Mouse (Mus musculus) adrenal gland, adult 2 months (tissue): Measurements from ENCODE around the gene Ppan. TPM values are rescaled to one million over a fixed set of nuclear protein-coding genes. Genes with fewer than 3 reads are reported as not detected.

Source experiments
- DNase-seq: peaks from one replicate; pipeline ENCODE4 v3.0.0; 2021
- long read RNA-seq: library from polyadenylated mRNA; stranded (forward); transcript quantifications from one replicate; pipeline ENCODE4 v2.0.0, GENCODE M21; 2021
- polyA plus RNA-seq: library from polyadenylated mRNA; depleted of rRNA; stranded (reverse); fragments of >200 nt; gene quantifications from 2 replicates; pipeline ENCODE4 v1.2.3, GENCODE M21; 2012; rRNA removed
- total RNA-seq, 2 experiments: library from RNA; stranded (reverse); gene quantifications; 2 replicates each; pipeline ENCODE4 v1.2.3; 2021

The Ppan gene
- total RNA-seq = 10 to 100 TPM; 27.6 to 44.4 TPM
- polyA plus RNA-seq = 128 and 140 TPM in 2 replicates
- long read RNA-seq, transcript Ppan-201 (11 exons, 1,670 nt) = major isoform, 15 of 22 reads
- long read RNA-seq, partial matches to known transcripts = 4 of 22 reads
- long read RNA-seq, other reads (novel, unspliced or antisense) = 2 of 22 reads

GRCm38 (mm10) chr9:20887704-20888385 is at the start of gene Ppan:
TSS of gene Ppan (plus strand) at chr9:20888175.
- DNase-seq = peak; percentile 96

GRCm38 (mm10) chr9:20838931-20839330 is 49.0 kb upstream of the Ppan start:
- DNase-seq = no peak

- DNase-seq = no peak
Observed at GRCm38 (mm10) chr9:20842211-20842610, 45.8 kb upstream of the Ppan start.

- DNase-seq = peak; percentile 35
Observed at GRCm38 (mm10) chr9:20842670-20843069, 45.3 kb upstream of the Ppan start.

- DNase-seq = no peak
Observed at GRCm38 (mm10) chr9:20850179-20850578, 37.8 kb upstream of the Ppan start.

- no peak for DNase-seq
Observed at GRCm38 (mm10) chr9:20857131-20857530, 30.8 kb upstream of the Ppan start.

GRCm38 (mm10) chr9:20859926-20860325 is 28.0 kb upstream of the Ppan start:
- no peak for DNase-seq

GRCm38 (mm10) chr9:20861821-20862220 is 26.2 kb upstream of the Ppan start:
- no peak for DNase-seq

GRCm38 (mm10) chr9:20862225-20862624 is 25.8 kb upstream of the Ppan start:
- no peak for DNase-seq

- no peak for DNase-seq
Observed at GRCm38 (mm10) chr9:20866879-20867278, 21.1 kb upstream of the Ppan start.

- peak; percentile 81 for DNase-seq
Observed at GRCm38 (mm10) chr9:20868448-20869001, 19.4 kb upstream of the Ppan start, which contains the start of gene A230050P20Rik. TSS of gene A230050P20Rik (plus strand) at chr9:20868642.

- DNase-seq = peak; percentile 50
Observed at GRCm38 (mm10) chr9:20869246-20869645, 18.7 kb upstream of the Ppan start.

GRCm38 (mm10) chr9:20870211-20871173 is 17.5 kb upstream of the Ppan start:
- DNase-seq = no peak

GRCm38 (mm10) chr9:20872991-20873390 is 15.0 kb upstream of the Ppan start:
- DNase-seq = no peak

- DNase-seq = no peak
Observed at GRCm38 (mm10) chr9:20873521-20873920, 14.5 kb upstream of the Ppan start.

- no peak for DNase-seq
Observed at GRCm38 (mm10) chr9:20875021-20875790, 12.8 kb upstream of the Ppan start.

GRCm38 (mm10) chr9:20876318-20877117 is 11.5 kb upstream of the Ppan start:
- no peak for DNase-seq

GRCm38 (mm10) chr9:20877118-20878040 is 10.6 kb upstream of the Ppan start:
- no peak for DNase-seq

GRCm38 (mm10) chr9:20878041-20878709 is 9.8 kb upstream of the Ppan start:
- peak; percentile 100 for DNase-seq
